Mouse (Mus musculus) MEL (cell line): ENCODE data around the gene Depdc1a. TPM values are rescaled to one million over a fixed set of nuclear protein-coding genes. Genes with fewer than 3 reads are reported as not detected.

Source experiments
- DNase-seq: peaks from one replicate; pipeline ENCODE4 v3.0.0; 2011; ENCODE audit warnings: low read depth, low spot score
- H3K27ac ChIP-seq: 2 replicates; pipeline ENCODE4 v1.5.1; 2012; ENCODE audit warnings: low read depth, mild to moderate bottlenecking, control low read depth, low read length, moderate library complexity; ENCODE audit not compliant: control insufficient read depth
- H3K27me3 ChIP-seq, 2 experiments: fragments of 150-350 bp in 1 of 2; sonication (generic) in 1 of 2; 2 replicates each; pipeline ENCODE4 v1.6.1; 2012; ENCODE audit warnings: low read length in 2 of 2, mild to moderate bottlenecking in 2 of 2, improper control_type of control experiment in 1 of 2, moderate library complexity in 1 of 2; ENCODE audit not compliant: insufficient read depth in 2 of 2, control insufficient read depth in 1 of 2
- H3K36me3 ChIP-seq, 2 experiments: 2 replicates each; pipeline ENCODE4 v1.6.1; 2012 to 2014; ENCODE audit warnings: low read length in 2 of 2, improper control_type of control experiment in 1 of 2, inconsistent platforms in 1 of 2, mild to moderate bottlenecking in 1 of 2; ENCODE audit not compliant: insufficient read depth in 2 of 2, control insufficient read depth in 1 of 2
- H3K4me1 ChIP-seq, 2 experiments: fragments of 150-350 bp in 1 of 2; sonication (generic) in 1 of 2; 2 replicates each; pipeline ENCODE4 v1.6.1; 2012; ENCODE audit warnings: low read length in 2 of 2, improper control_type of control experiment in 1 of 2, mild to moderate bottlenecking in 1 of 2; ENCODE audit not compliant: insufficient read depth in 2 of 2, control insufficient read depth in 1 of 2
- H3K4me3 ChIP-seq, 2 experiments: fragments of 150-350 bp in 1 of 2; sonication (generic) in 1 of 2; 2 replicates each; pipeline ENCODE4 v1.5.1; 2012; ENCODE audit warnings: low read depth in 2 of 2, low read length in 2 of 2, mild to moderate bottlenecking in 2 of 2, moderate library complexity in 2 of 2, control low read depth in 1 of 2, improper control_type of control experiment in 1 of 2; ENCODE audit not compliant: control insufficient read depth in 1 of 2, insufficient read depth in 1 of 2
- H3K79me2 ChIP-seq: 2 replicates; pipeline ENCODE4 v1.6.1; 2012; ENCODE audit warnings: mild to moderate bottlenecking, low read length, moderate library complexity; ENCODE audit not compliant: control insufficient read depth, poor library complexity, insufficient read depth
- H3K9ac ChIP-seq: 2 replicates; pipeline ENCODE4 v1.6.1; 2012; ENCODE audit warnings: low read depth, mild to moderate bottlenecking, control low read depth, low read length, moderate library complexity; ENCODE audit not compliant: control insufficient read depth, poor library complexity, severe bottlenecking
- H3K9me3 ChIP-seq: fragments of 150-350 bp; sonication (generic); replicated peaks from 2 replicates; pipeline ENCODE4 v1.6.1; 2012; ENCODE audit warnings: mild to moderate bottlenecking, low read length, improper control_type of control experiment, moderate library complexity; ENCODE audit not compliant: insufficient read depth
- CHD1 ChIP-seq: IDR thresholded peaks from 2 replicates; pipeline ENCODE4 v1.6.1; 2012; ENCODE audit warnings: low read depth, mild to moderate bottlenecking, inconsistent platforms, low read length, improper control_type of control experiment
- CHD2 ChIP-seq: IDR thresholded peaks from 2 replicates; pipeline ENCODE4 v1.6.1; 2011; ENCODE audit warnings: low read length, improper control_type of control experiment
- EP300 ChIP-seq, 2 experiments: IDR thresholded peaks; 2 replicates each; pipeline ENCODE4 v1.6.1; 2011; ENCODE audit warnings: improper control_type of control experiment in 2 of 2, low read length in 2 of 2, low read depth in 1 of 2, mild to moderate bottlenecking in 1 of 2
- ETS1 ChIP-seq: IDR thresholded peaks from 2 replicates; pipeline ENCODE4 v1.6.1; 2012; ENCODE audit warnings: low read depth, mild to moderate bottlenecking, inconsistent platforms, low read length, improper control_type of control experiment, moderate library complexity
- GATA1 ChIP-seq: IDR thresholded peaks from 2 replicates; pipeline ENCODE4 v1.6.1; 2011; ENCODE audit warnings: low read depth, low read length, improper control_type of control experiment
- HCFC1 ChIP-seq: IDR thresholded peaks from 2 replicates; pipeline ENCODE4 v1.6.1; 2012; ENCODE audit warnings: low read depth, mild to moderate bottlenecking, inconsistent platforms, low read length, improper control_type of control experiment, moderate library complexity
- JUND ChIP-seq: IDR thresholded peaks from 2 replicates; pipeline ENCODE4 v1.6.1; 2011; ENCODE audit warnings: low read depth, mild to moderate bottlenecking, improper control_type of control experiment, low read length
- KAT2A ChIP-seq: conservative IDR thresholded peaks from 2 replicates; pipeline ENCODE4 v1.6.1; 2012; ENCODE audit warnings: low read depth, low read length, improper control_type of control experiment, inconsistent platforms
- MAZ ChIP-seq: IDR thresholded peaks from 2 replicates; pipeline ENCODE4 v1.6.1; 2012; ENCODE audit warnings: low read depth, mild to moderate bottlenecking, inconsistent platforms, low read length, improper control_type of control experiment
- MEF2A ChIP-seq: IDR thresholded peaks from 2 replicates; pipeline ENCODE4 v1.6.1; 2014; ENCODE audit warnings: low read depth, mild to moderate bottlenecking, inconsistent platforms, low read length, improper control_type of control experiment; ENCODE audit not compliant: poor library complexity, insufficient replicate concordance, severe bottlenecking; ENCODE audit errors: extremely low read depth
- NELFE ChIP-seq: IDR thresholded peaks from 2 replicates; pipeline ENCODE4 v1.6.1; 2011; ENCODE audit warnings: low read depth, low read length, improper control_type of control experiment
- NRF1 ChIP-seq: IDR thresholded peaks from 2 replicates; pipeline ENCODE4 v1.6.1; 2014; ENCODE audit warnings: low read depth, mild to moderate bottlenecking, inconsistent platforms, low read length, improper control_type of control experiment, moderate library complexity; ENCODE audit not compliant: poor library complexity, insufficient read depth, severe bottlenecking
- POLR2AphosphoS5 ChIP-seq: IDR thresholded peaks from 2 replicates; pipeline ENCODE4 v1.6.1; 2012; ENCODE audit warnings: low read depth, borderline replicate concordance, mild to moderate bottlenecking, inconsistent platforms, low read length, moderate library complexity, mixed read lengths
- RAD21 ChIP-seq: IDR thresholded peaks from 2 replicates; pipeline ENCODE4 v1.6.1; 2011; ENCODE audit warnings: mild to moderate bottlenecking, low read depth, low read length, improper control_type of control experiment
- SIN3A ChIP-seq: IDR thresholded peaks from 2 replicates; pipeline ENCODE4 v1.6.1; 2012; ENCODE audit warnings: low read length, improper control_type of control experiment, inconsistent platforms
- TAL1 ChIP-seq: IDR thresholded peaks from 2 replicates; pipeline ENCODE4 v1.6.1; 2012; ENCODE audit warnings: mild to moderate bottlenecking, inconsistent platforms, low read length, moderate library complexity, mixed read lengths
- TBP ChIP-seq: IDR thresholded peaks from 2 replicates; pipeline ENCODE4 v1.8.0; 2011; ENCODE audit warnings: low read depth, low read length, improper control_type of control experiment
- UBTF ChIP-seq: IDR thresholded peaks from 2 replicates; pipeline ENCODE4 v1.6.1; 2012; ENCODE audit warnings: low read depth, mild to moderate bottlenecking, inconsistent platforms, low read length, improper control_type of control experiment, moderate library complexity, borderline replicate concordance; ENCODE audit not compliant: insufficient read depth
- USF1 ChIP-seq: IDR thresholded peaks from 2 replicates; pipeline ENCODE4 v1.6.1; 2014; ENCODE audit warnings: low read depth, mild to moderate bottlenecking, inconsistent platforms, low read length, improper control_type of control experiment, moderate library complexity
- ZC3H11A ChIP-seq: IDR thresholded peaks from 2 replicates; pipeline ENCODE4 v1.6.1; 2012; ENCODE audit warnings: low read depth, mild to moderate bottlenecking, inconsistent platforms, low read length, improper control_type of control experiment
- polyA plus RNA-seq, 2 experiments: library from polyadenylated mRNA; stranded (reverse) in 1 of 2; unstranded in 1 of 2; fragments of >175 nt in 1 of 2; fragments of >200 nt in 1 of 2; gene quantifications; 2 replicates each; pipeline versions ENCODE4 v1.2.1 to v1.2.4; 2012; ENCODE audit warnings: low replicate concordance in 2 of 2, low read depth in 1 of 2; ENCODE audit not compliant: insufficient read length in 2 of 2, insufficient read depth in 1 of 2, missing spikeins in 1 of 2
- total RNA-seq: library from RNA; depleted of rRNA; stranded (reverse); fragments of 300-350 nt; gene quantifications from 2 replicates; pipeline ENCODE4 v1.2.3, GENCODE M21; 2012; rRNA removed

Depdc1a gene
- total and polyA plus RNA-seq, 3 experiments = 8.0 to 247 (median 8.1) TPM

- no peak overlapping the region for H3K4me3 ChIP-seq
- H3K79me2 ChIP-seq = no peaks in the 10 kb centered on the region
- H3K27me3 ChIP-seq = no peaks in the 10 kb centered on the region
- no peak for DNase-seq
- H3K27ac ChIP-seq = no peak overlapping the region
- no peak for TF ChIP-seq NRF1
- no peak for TF ChIP-seq MAZ
- TF ChIP-seq POLR2AphosphoS5 = no peak
- TF ChIP-seq KAT2A = no peak
- no peak for TF ChIP-seq USF1
- TF ChIP-seq EP300 (IDR thresholded peaks at IDR 0.05; ENCODE audit: low read depth in 1 of 2, low read length in 2 of 2) = no peak
- no peak for TF ChIP-seq GATA1
- no peak for TF ChIP-seq TBP
- no peak for TF ChIP-seq JUND
- no peak for TF ChIP-seq TAL1
- no peak for TF ChIP-seq SIN3A
- no peak for TF ChIP-seq RAD21
- TF ChIP-seq UBTF = no peak
- no peak for TF ChIP-seq CHD1
- no peak for TF ChIP-seq ETS1
- no peak for TF ChIP-seq CHD2
- no peak for TF ChIP-seq NELFE
- TF ChIP-seq MEF2A = no peak
- TF ChIP-seq HCFC1 = no peak
- TF ChIP-seq ZC3H11A = no peak
- H3K4me1 ChIP-seq = no peaks in the 10 kb centered on the region
- H3K36me3 ChIP-seq = no peaks in the 10 kb centered on the region
- H3K9me3 ChIP-seq = no peaks in the 10 kb centered on the region
- no peak overlapping the region for H3K9ac ChIP-seq
Observed at GRCm38 (mm10) chr3:159550224-159550623, 55.0 kb downstream of the Depdc1a start.

Other genes starting within 250 kb of the Depdc1a start
- not detected in 2 replicates for gene Rpe65, start 103.7 kb downstream of the Depdc1a start, total RNA-seq
- not detected for gene Rpe65, start 103.7 kb downstream of the Depdc1a start, polyA plus RNA-seq